Mouse (Mus musculus): ENCODE results near the gene Tfdp2. TPM values are rescaled to one million over a fixed set of nuclear protein-coding genes. Genes with fewer than 3 reads are reported as not detected.
"Not testable (repeated sequence)": the region's sequence is repeated elsewhere in the genome, so short reads cannot be mapped to it uniquely, and the experiment has no call there.

Gene Tfdp2
- polyA plus RNA-seq, 1 experiment from 2014 or later, result 47.2 TPM

- H3K4me2 ChIP-seq, result no peak overlapping the region
- no peak overlapping the region for H3K27ac ChIP-seq (ENCODE audit: low read depth, low read length)
- H3K4me3 ChIP-seq (ENCODE audit: low read depth, low read length), result no peak overlapping the region
- H3K36me3 ChIP-seq (ENCODE audit: control insufficient read depth, insufficient read depth, low read length), result peaks cover 3% of the 10 kb centered on the region; the same call in 1 of the 2 replicates
- WGBS (ENCODE audit: insufficient replicate concordance), result 87% methylated on average over 4 of the region's 4 CpGs
- H3K9me3 ChIP-seq (replicated peaks; ENCODE audit: control insufficient read depth, low read length), result no peaks in the 10 kb centered on the region
- peaks cover 4% of the 10 kb centered on the region for H3K4me1 ChIP-seq (ENCODE audit: control insufficient read depth, insufficient read depth, low read length)
- no peaks in the 10 kb centered on the region for H3K27me3 ChIP-seq (ENCODE audit: control insufficient read depth, insufficient read depth, low read length)
- no peak overlapping the region for H3K9ac ChIP-seq (ENCODE audit: low read depth, low read length)
- ATAC-seq (replicated peaks; ENCODE audit: insufficient number of reproducible peaks, low FRiP score, low TSS enrichment), result no peak
Measured at GRCm38 (mm10) chr9:96328226-96328625, 132.2 kb downstream of the Tfdp2 start.

DNA sequence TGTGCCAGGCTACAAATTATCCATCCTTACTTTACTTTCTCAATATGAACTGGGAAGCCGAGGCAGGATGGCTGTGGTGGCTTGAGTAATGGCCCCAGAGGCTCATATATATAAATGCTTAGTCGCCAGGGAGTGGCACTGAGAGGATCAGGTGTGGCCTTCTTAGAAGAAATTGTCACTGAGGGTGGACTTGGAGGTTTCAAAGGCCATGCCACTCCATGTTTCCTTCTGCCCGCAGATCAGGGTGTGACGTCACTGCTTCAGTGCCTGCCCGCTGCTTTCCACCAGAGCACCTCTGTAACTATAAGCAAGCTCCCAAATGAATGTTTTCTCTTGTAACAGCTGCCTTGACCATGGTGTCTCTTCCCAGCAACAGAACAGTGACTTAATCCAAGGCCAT, 135.1 kb downstream of the Tfdp2 start:
- WGBS (ENCODE audit: insufficient replicate concordance), result 94% methylated on average over 5 of the region's 5 CpGs
- Histone ChIP-seq H3K4me2 (no peak overlapping the region), H3K4me1 (ENCODE audit: control insufficient read depth, insufficient read depth, low read length) (peaks cover 4% of the 10 kb centered on the region), H3K36me3 (ENCODE audit: control insufficient read depth, insufficient read depth, low read length) (peaks cover 5% of the 10 kb centered on the region; the same call in 1 of the 2 replicates), H3K9ac (ENCODE audit: low read depth, low read length) (no peak overlapping the region), H3K27me3 (ENCODE audit: control insufficient read depth, insufficient read depth, low read length) (no peaks in the 10 kb centered on the region), H3K4me3 (ENCODE audit: low read depth, low read length) (no peak overlapping the region), H3K27ac (ENCODE audit: low read depth, low read length) (no peak overlapping the region), H3K9me3 (replicated peaks; ENCODE audit: control insufficient read depth, low read length) (no peaks in the 10 kb centered on the region)
- no peak for ATAC-seq (replicated peaks; ENCODE audit: insufficient number of reproducible peaks, low FRiP score, low TSS enrichment)

GRCm38 (mm10) chr9:96345750-96346149, 149.7 kb downstream of the Tfdp2 start:
- ATAC-seq (replicated peaks; ENCODE audit: insufficient number of reproducible peaks, low FRiP score, low TSS enrichment), result no peak
- WGBS (ENCODE audit: insufficient replicate concordance), result 91% methylated on average over 3 of the region's 3 CpGs
- H3K9ac ChIP-seq (ENCODE audit: low read depth, low read length), result no peak overlapping the region
- no peak overlapping the region for H3K27ac ChIP-seq (ENCODE audit: low read depth, low read length)
- peaks cover 2% of the 10 kb centered on the region for H3K36me3 ChIP-seq (ENCODE audit: control insufficient read depth, insufficient read depth, low read length)
- no peak overlapping the region for H3K4me2 ChIP-seq
- peaks cover 14% of the 10 kb centered on the region for H3K4me1 ChIP-seq (ENCODE audit: control insufficient read depth, insufficient read depth, low read length)
- H3K4me3 ChIP-seq (ENCODE audit: low read depth, low read length), result no peak overlapping the region
- no peaks in the 10 kb centered on the region for H3K9me3 ChIP-seq (replicated peaks; ENCODE audit: control insufficient read depth, low read length)
- H3K27me3 ChIP-seq (ENCODE audit: control insufficient read depth, insufficient read depth, low read length), result no peaks in the 10 kb centered on the region

DNA sequence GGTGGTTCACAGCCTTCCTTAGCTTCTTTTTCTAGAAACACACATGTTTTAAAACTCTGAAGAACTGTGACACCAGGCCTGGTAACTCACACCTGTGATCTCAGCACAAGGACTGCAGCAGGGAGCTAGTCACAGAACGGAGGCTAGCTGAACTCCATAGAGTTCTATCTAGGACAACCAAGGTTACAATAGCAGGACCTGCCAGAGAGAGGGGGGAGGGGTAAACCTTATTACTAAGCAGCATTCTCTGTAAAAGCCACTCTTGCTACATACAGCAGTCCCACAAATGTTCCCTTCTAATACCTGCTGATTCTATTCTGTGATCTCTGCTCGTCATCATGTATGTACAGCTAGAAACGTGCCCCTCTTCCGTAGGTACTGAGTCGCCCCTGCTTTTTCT, 152.8 kb downstream of the Tfdp2 start:
- H3K4me2 ChIP-seq, result no peak overlapping the region
- no peaks in the 10 kb centered on the region for H3K27me3 ChIP-seq (ENCODE audit: control insufficient read depth, insufficient read depth, low read length)
- WGBS (ENCODE audit: insufficient replicate concordance), result 60% methylated on average over 5 of the region's 5 CpGs
- H3K36me3 ChIP-seq (ENCODE audit: control insufficient read depth, insufficient read depth, low read length), result no peaks in the 10 kb centered on the region
- H3K27ac ChIP-seq (ENCODE audit: low read depth, low read length), result no peak overlapping the region
- no peaks in the 10 kb centered on the region for H3K9me3 ChIP-seq (replicated peaks; ENCODE audit: control insufficient read depth, low read length)
- H3K4me1 ChIP-seq (ENCODE audit: control insufficient read depth, insufficient read depth, low read length), result peaks cover 25% of the 10 kb centered on the region
- H3K9ac ChIP-seq (ENCODE audit: low read depth, low read length), result no peak overlapping the region
- H3K4me3 ChIP-seq (ENCODE audit: low read depth, low read length), result no peak overlapping the region
- ATAC-seq (replicated peaks; ENCODE audit: insufficient number of reproducible peaks, low FRiP score, low TSS enrichment), result no peak

GRCm38 (mm10) chr9:96350010-96350409, 153.9 kb downstream of the Tfdp2 start:
- no peak overlapping the region for H3K4me3 ChIP-seq (ENCODE audit: low read depth, low read length)
- no peaks in the 10 kb centered on the region for H3K27me3 ChIP-seq (ENCODE audit: control insufficient read depth, insufficient read depth, low read length)
- no peak overlapping the region for H3K4me2 ChIP-seq
- peaks cover 28% of the 10 kb centered on the region for H3K4me1 ChIP-seq (ENCODE audit: control insufficient read depth, insufficient read depth, low read length)
- ATAC-seq (replicated peaks; ENCODE audit: insufficient number of reproducible peaks, low FRiP score, low TSS enrichment), result no peak
- WGBS (ENCODE audit: insufficient replicate concordance), result 42% methylated on average over 4 of the region's 4 CpGs
- no peaks in the 10 kb centered on the region for H3K36me3 ChIP-seq (ENCODE audit: control insufficient read depth, insufficient read depth, low read length)
- H3K27ac ChIP-seq (ENCODE audit: low read depth, low read length), result 0 out of 2 replicates have a peak overlapping the region, but pooled peaks have one; percentile 7
- H3K9ac ChIP-seq (ENCODE audit: low read depth, low read length), result no peak overlapping the region
- H3K9me3 ChIP-seq (replicated peaks; ENCODE audit: control insufficient read depth, low read length), result no peaks in the 10 kb centered on the region

DNA sequence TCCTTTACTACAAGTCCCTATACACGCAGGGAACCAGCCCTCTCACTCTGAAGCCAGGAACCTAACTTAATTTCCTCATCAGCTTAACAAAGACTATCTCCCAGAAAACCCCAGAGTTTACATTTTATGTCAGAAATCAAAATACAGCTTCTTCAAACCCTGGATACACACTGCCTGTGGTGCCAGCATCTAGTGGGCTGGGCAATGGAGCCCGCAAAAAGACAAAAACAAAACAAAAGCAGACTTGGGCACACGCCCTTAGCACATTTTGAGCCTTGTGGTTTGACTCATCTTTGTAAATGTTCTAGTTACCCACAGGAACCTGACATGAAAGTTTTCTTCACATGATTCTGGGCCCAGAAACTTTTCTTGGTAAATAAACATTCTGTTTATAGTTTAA, 154.4 kb downstream of the Tfdp2 start:
- 68% methylated on average over 3 of the region's 3 CpGs for WGBS (ENCODE audit: insufficient replicate concordance)
- H3K27ac ChIP-seq (ENCODE audit: low read depth, low read length), result 0 out of 2 replicates have a peak overlapping the region, but pooled peaks have one; percentile 7
- H3K9me3 ChIP-seq (replicated peaks; ENCODE audit: control insufficient read depth, low read length), result no peaks in the 10 kb centered on the region
- no peaks in the 10 kb centered on the region for H3K36me3 ChIP-seq (ENCODE audit: control insufficient read depth, insufficient read depth, low read length)
- ATAC-seq (replicated peaks; ENCODE audit: insufficient number of reproducible peaks, low FRiP score, low TSS enrichment), result no peak
- H3K4me1 ChIP-seq (ENCODE audit: control insufficient read depth, insufficient read depth, low read length), result peaks cover 28% of the 10 kb centered on the region
- no peak overlapping the region for H3K4me2 ChIP-seq
- no peak overlapping the region for H3K4me3 ChIP-seq (ENCODE audit: low read depth, low read length)
- H3K27me3 ChIP-seq (ENCODE audit: control insufficient read depth, insufficient read depth, low read length), result no peaks in the 10 kb centered on the region
- no peak overlapping the region for H3K9ac ChIP-seq (ENCODE audit: low read depth, low read length)

DNA sequence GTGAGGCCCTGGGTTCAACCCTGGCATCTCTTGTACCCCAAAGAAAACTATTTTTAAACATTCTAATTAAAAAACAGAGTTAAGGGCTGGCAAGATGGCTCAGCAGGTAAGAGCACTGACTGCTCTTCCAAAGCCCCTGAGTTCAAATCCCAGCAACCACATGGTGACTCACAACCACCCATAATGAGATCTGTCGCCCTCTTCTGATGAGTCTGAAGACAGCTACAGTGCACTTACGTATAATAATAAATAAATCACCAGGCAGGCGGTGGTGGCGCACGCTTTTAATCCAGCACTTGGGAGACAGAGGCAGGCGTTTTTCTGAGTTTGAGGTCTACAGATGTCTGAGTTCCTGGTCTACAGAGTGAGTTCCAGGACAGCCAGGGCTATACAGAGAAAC, 155.7 kb downstream of the Tfdp2 start:
- not testable (repeated sequence) for H3K36me3 ChIP-seq (ENCODE audit: control insufficient read depth, insufficient read depth, low read length); H3K27ac ChIP-seq (ENCODE audit: low read depth, low read length); H3K4me3 ChIP-seq (ENCODE audit: low read depth, low read length); H3K4me2 ChIP-seq; H3K9ac ChIP-seq (ENCODE audit: low read depth, low read length); H3K9me3 ChIP-seq (replicated peaks; ENCODE audit: control insufficient read depth, low read length); ATAC-seq (replicated peaks; ENCODE audit: insufficient number of reproducible peaks, low FRiP score, low TSS enrichment); H3K27me3 ChIP-seq (ENCODE audit: control insufficient read depth, insufficient read depth, low read length)
- H3K4me1 ChIP-seq (ENCODE audit: control insufficient read depth, insufficient read depth, low read length), result peaks cover 28% of the 10 kb centered on the region
- 88% methylated on average over 6 of the region's 6 CpGs for WGBS (ENCODE audit: insufficient replicate concordance)

DNA sequence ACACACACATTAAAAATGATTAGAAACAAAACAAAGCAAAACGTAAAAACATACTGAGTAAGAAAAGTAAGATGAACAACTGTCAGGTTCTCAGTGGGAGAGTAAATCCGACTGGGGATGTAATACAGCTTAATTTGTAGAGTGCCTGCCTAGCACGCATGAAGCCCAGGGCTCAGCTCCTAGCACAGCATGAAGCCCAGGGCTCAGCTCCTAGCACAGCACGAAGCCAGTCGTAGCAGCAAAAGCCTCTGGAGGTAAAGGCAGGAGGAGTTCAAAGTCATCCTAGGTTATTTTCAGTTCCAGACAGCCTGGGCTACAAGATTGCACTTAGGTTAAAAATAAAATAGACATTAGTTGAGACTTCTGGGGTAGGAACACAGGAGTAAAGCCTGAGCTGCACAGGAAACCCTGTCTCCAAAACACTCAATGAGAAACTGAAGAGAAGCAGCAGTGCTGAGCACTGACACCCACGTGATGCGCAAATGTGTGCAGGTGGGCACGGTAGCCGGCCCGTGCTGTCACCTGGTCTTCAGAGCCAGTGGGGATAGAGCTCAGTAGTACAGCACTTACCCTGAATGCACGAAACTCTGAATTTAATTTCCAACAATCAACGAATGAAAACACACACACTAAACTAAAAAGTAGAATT, 157.2 kb downstream of the Tfdp2 start:
- peaks cover 28% of the 10 kb centered on the region for H3K4me1 ChIP-seq (ENCODE audit: control insufficient read depth, insufficient read depth, low read length)
- H3K4me2 ChIP-seq, result no peak overlapping the region
- H3K27me3 ChIP-seq (ENCODE audit: control insufficient read depth, insufficient read depth, low read length), result no peaks in the 10 kb centered on the region
- H3K4me3 ChIP-seq (ENCODE audit: low read depth, low read length), result no peak overlapping the region
- ATAC-seq (replicated peaks; ENCODE audit: insufficient number of reproducible peaks, low FRiP score, low TSS enrichment), result no peak
- no peak overlapping the region for H3K9ac ChIP-seq (ENCODE audit: low read depth, low read length)
- no peaks in the 10 kb centered on the region for H3K36me3 ChIP-seq (ENCODE audit: control insufficient read depth, insufficient read depth, low read length)
- no peaks in the 10 kb centered on the region for H3K9me3 ChIP-seq (replicated peaks; ENCODE audit: control insufficient read depth, low read length)
- H3K27ac ChIP-seq (ENCODE audit: low read depth, low read length), result 0 out of 2 replicates have a peak overlapping the region, but pooled peaks have one; percentile 22
- WGBS (ENCODE audit: insufficient replicate concordance), result 71% methylated on average over 12 of the region's 12 CpGs

DNA sequence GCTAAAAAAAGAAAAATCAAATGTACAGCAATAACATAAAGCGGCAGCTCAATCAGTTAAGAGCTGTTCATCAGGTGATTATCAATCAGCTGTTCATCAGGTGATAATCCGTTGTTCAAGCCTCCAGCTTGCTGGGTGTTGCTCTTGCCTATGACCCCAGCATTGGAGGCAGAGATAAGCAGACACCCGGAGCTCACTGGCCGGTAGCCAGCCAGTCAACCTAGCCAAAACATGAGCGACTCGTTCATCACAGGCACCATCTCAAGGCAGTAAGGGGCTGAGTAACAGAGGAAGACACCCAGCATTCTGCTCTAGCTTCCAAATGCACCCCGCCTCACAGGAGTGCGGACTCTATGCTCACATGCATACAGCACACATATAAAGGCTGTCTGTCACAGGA, 157.7 kb downstream of the Tfdp2 start:
- no peak overlapping the region for H3K27ac ChIP-seq (ENCODE audit: low read depth, low read length)
- no peak overlapping the region for H3K9ac ChIP-seq (ENCODE audit: low read depth, low read length)
- ATAC-seq (replicated peaks; ENCODE audit: insufficient number of reproducible peaks, low FRiP score, low TSS enrichment), result no peak
- peaks cover 23% of the 10 kb centered on the region for H3K4me1 ChIP-seq (ENCODE audit: control insufficient read depth, insufficient read depth, low read length)
- no peak overlapping the region for H3K4me3 ChIP-seq (ENCODE audit: low read depth, low read length)
- no peaks in the 10 kb centered on the region for H3K27me3 ChIP-seq (ENCODE audit: control insufficient read depth, insufficient read depth, low read length)
- H3K4me2 ChIP-seq, result peak overlapping the region; percentile 39; the same call in 1 of the 2 replicates
- no peaks in the 10 kb centered on the region for H3K9me3 ChIP-seq (replicated peaks; ENCODE audit: control insufficient read depth, low read length)
- WGBS (ENCODE audit: insufficient replicate concordance), result 31% methylated on average over 8 of the region's 8 CpGs
- H3K36me3 ChIP-seq (ENCODE audit: control insufficient read depth, insufficient read depth, low read length), result no peaks in the 10 kb centered on the region

All from heart, embryonic 11.5 days (tissue).